Mouse (Mus musculus): ENCODE results near the gene Gm20458.
A peak's percentile ranks its signal among the peaks of the same experiment; 100 is the strongest.

The Gm20458 gene

DNA sequence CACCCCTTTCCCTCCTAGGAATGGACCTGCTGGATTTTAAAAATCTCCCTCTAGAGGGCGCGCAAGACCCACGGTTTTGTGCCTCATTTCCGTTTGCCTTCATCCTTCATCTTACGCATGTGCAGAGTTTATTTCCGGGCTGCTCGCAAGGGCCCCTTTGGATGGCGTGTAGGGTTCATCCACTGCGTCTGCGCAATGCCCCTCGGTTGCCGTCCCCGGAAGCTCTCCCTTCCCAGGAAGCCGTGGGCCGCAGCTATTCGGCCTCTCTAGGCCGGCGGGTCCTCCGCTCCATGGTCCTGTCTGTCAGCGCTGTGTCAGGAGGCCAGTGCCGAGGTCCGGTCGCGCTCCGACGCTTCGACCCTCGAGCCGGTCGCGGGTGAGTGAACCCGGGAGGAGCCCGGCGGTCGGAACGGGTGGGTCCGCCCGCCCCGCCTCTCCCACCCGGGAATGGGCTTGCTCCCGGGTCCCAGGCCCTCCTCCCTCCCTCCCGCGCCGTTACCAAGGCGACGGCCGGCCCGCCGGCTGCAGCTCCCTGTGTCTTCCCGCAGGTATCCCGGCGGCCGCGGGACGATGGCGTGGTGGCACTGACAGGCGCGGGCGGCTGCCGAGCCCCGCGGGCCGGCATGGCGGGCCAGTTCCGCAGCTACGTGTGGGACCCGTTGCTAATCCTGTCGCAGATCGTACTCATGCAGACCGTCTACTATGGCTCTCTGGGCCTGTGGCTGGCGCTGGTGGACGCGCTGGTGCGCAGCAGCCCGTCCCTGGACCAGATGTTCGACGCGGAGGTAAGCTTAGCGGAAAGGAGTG is at the start of gene Gm20458:
Gene Gm20458, plus strand, starts transcription at position 223 of the 807 bp plus-strand sequence.
- DNase-seq: peak; percentile 98

DNA sequence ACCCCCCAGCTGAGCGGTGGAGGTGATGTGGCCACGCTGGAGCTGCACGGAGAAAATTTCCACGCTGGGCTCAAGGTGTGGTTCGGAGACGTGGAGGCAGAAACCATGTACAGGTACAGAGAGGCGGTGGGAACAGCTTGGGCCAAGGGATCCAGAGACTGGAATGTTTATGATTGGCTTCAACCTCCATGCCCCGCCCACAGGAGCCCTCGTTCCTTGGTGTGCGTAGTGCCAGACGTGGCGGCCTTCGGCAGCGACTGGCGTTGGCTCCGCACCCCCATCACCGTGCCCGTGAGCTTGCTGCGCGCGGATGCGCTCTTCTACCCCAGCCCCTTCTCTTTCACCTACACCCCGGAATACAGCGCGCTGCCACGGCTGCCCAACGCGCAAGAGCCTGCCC is 46.6 kb upstream of the Gm20458 start:
- no peak for DNase-seq

GRCm38 (mm10) chr2:164414581-164414980 is 46.2 kb upstream of the Gm20458 start:
- DNase-seq: no peak

DNA sequence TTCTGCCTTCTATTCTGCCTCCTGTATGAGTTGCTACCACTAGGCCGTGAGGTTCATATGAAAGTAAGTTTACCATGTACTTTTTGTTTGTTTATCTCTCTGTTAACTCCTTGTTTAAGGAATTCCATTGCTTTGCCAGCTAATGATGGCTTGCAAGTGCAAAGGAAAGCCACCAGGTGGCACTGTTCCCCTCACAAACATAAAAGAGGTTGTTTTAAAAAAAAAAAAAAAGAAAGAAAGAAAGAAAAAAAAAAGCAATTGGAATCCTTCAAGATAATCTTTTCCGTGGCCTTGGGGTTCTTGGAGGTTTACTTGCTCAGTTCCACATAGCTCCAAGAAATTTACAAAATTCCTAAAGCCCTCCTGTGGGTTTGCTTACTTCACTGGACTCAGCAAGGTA is 43.6 kb upstream of the Gm20458 start:
- DNase-seq: no peak

- no peak for DNase-seq
These were observed 42.4 kb upstream of the Gm20458 start for GRCm38 (mm10) chr2:164418308-164418875.

DNA sequence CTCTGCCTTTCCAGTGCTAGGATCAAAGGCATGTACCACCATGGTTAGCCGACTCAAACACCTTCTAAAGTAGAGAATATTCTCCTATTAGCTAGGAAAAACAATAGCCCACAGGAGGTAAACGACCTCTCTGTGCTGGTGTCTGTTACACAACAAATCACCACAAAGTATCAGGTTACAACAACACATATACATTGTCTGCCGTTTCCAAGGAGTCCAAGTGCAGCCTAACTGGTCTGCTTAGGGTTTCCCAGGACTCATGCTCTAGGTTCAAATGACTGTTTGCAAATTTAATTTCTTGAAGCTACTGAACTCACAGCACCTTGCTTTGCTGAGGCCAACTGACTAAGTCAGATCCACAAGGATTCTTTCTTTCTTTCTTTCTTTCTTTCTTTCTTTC is 41.3 kb upstream of the Gm20458 start:
- DNase-seq: no peak

DNA sequence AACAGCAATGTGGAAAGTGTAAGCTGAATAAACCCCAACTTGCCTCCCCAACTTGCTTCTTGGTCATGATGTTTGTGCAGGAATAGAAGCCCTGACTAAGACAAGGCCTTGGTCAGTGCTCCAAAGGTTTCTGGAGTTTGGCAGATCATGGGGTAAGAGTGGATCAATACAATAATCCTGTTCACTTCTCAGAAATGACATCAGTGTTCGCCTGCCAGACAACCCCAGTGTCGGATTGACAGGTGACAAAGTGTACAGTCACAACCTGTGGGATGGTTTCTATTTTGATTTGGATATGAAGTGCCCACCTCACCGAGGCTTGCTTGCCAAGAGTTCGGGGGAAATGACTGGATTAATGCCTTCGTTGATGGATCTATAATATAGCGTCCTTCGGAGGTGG is 39.5 kb upstream of the Gm20458 start:
- DNase-seq: no peak

- no peak for DNase-seq
These were observed 38.8 kb upstream of the Gm20458 start for GRCm38 (mm10) chr2:164421979-164422378.

- no peak for DNase-seq
These were observed 37.9 kb upstream of the Gm20458 start for GRCm38 (mm10) chr2:164422675-164423393.

DNA sequence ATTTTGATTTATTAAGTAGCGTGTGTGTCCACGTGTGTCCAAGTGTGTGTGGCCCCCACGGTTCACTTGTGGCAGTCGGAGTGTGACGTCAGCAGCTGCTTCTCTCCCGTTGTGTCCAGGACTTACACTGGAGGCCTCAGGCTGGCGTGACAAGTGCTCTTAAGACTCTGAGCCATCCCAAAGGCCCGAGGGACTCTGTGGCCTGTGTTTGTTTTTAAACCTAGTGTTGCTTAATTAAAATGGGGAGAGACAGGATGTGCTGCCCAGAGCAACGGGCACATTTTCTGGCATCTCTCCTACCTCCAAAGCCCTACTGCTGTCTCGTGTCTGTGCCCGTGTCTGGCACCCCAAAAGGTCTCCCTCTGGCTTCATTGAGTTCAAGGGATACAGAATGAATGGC is 37.3 kb upstream of the Gm20458 start:
- no peak for DNase-seq

DNA sequence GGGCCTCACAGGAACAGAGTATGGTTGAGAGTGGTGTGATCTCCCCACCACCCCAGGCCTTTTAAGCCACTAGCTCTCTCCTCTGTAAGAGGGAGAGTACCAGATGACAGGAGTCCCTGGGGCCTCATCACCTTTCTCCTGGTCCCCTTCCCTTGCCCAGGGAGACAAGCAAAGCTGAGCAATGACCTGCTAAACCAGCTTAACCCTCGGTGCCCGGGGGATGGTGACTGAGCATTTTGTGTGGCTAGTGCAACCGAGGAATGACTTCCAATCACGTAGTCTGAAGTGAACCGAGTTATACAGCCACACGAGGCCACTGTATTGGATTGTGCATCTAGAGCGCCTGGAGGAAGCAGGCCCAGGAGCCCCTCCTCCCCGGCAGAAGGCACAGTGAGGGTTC is 36.4 kb upstream of the Gm20458 start:
- no peak for DNase-seq

DNA sequence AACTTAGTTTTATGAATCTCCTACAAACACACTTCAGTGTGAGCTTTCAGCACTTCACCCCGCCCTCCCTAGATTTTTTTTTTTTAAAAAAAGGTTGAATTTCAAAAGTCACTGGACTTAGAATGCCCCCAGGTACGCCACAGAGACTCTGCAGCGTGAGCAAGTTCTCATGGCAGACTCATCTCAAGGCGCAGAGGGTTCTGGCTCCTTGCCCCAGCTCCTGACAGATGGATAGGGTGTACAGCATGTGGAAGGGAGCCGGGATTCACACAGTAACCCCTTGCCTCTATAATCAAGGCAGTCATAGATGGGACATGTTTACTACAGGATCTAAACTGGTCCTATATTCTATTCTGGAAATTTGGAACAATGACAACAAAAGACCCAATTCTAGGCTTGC is 35.4 kb upstream of the Gm20458 start:
- DNase-seq: no peak

DNA sequence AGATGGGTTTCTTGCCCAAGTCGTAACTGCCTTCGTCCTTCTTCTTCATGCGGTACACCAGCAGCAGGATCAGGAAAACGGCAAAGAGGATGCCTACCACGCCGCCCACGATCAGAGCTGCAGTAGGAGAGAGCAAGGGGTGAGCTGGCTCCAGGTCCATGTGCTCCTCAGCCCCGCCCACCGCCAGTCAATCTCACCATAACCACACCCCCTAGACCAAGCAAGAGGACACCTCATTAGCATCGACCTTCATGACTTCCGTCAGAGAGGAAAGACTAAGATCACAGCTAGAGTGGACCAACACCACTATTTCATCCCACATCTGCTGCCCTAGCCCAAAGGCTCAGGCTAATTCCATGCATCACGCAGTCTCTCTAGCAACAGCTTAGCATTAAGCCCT is 34.6 kb upstream of the Gm20458 start:
- DNase-seq: no peak

DNA sequence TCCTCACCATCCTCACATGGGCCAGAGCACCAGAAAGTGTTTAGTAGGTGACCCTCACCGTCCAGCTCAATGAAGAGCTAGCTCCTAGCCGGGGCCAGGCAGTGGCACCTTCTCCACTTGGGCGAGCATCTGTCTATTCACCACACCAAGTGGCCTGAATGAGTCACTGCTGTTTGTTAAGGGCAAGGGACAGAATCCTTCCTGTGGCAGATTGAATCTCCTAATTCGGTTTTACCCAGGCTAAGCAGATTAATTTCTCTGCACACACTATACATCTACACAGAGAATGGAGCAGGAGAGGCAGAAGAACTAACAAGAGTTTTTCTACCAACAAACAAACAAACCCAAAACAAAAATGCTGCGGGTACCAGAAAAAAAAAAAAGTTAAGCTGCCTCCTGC is 33.8 kb upstream of the Gm20458 start:
- DNase-seq: no peak

GRCm38 (mm10) chr2:164428451-164428850 is 32.3 kb upstream of the Gm20458 start:
- DNase-seq: no peak

DNA sequence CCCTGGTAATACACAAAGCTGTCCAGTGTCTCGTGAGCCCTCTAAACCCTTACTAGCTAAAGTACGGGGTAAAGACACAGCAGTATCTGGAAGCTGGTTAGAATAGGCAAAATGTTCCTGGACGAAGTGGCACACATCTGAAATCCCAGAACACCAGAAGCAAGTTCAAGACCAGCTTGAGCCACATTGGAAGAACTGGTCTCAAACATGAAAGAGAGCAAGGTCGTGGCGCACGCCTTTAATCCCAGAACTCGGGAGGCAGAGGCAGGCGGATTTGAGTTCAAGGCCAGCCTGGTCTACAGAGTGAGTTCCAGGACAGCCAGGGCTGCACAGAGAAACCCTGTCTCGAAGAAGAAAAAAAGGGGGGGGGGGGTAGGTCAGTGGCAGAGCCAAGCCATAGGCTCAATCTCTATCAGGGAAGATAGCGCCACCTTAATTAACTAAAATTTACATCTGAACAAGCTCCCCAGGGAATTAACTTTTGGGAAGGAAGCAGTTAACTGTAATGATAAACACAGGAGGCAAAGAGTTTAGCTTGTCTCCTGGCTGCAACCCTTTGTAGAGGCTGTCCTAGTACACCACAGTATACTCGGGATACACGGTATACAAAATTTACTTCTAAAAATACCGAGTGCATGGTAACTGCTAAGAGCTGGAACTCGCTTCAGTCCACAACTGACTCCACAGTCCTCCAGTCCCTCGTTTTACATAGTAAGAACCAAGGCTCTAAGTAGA is 30.7 kb upstream of the Gm20458 start:
- DNase-seq: no peak

DNA sequence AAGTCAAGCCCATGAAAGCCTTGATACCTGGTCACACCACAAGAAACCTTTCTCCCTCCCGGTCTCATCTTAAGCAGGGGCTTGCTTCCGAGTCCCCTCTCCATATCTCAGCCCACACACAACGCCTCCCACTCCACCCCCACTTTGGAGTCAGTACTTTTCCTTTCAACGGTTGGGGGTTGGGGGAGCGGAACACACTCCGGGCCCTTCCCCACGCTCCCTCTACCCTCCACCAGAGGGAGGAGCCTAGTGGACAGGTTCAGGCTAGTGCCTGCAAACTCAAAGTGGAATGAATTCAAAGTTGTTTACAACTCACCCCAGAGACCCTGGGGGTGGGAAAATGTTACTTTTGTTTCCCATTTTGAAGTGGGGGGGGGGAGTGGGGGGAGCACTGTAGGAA is 30.1 kb upstream of the Gm20458 start:
- DNase-seq: no peak

GRCm38 (mm10) chr2:164431676-164432465 is 28.9 kb upstream of the Gm20458 start:
- no peak for DNase-seq

GRCm38 (mm10) chr2:164432541-164433191 is 28.1 kb upstream of the Gm20458 start:
- DNase-seq: no peak

GRCm38 (mm10) chr2:164433278-164433895 is 27.4 kb upstream of the Gm20458 start:
- DNase-seq: no peak

- no peak for DNase-seq
These were observed 26.1 kb upstream of the Gm20458 start for GRCm38 (mm10) chr2:164434681-164435080.
